Mouse (Mus musculus): ENCODE measurements around the gene Tango6. TPM values are rescaled to one million over a fixed set of nuclear protein-coding genes. Genes with fewer than 3 reads are reported as not detected.
"Not testable (repeated sequence)": the region's sequence is repeated elsewhere in the genome, so short reads cannot be mapped to it uniquely, and the experiment has no call there.

Tango6 gene
- polyA plus RNA-seq, 1 experiment: 6.9 TPM

GRCm38 (mm10) chr8:106789623-106790022 lies 106.8 kb downstream of the Tango6 start:
- H3K79me2 ChIP-seq (ENCODE audit: control insufficient read depth, insufficient read depth): no peaks in the 10 kb centered on the region
- H3K27me3 ChIP-seq (ENCODE audit: control insufficient read depth, insufficient read depth, insufficient read length): no peaks in the 10 kb centered on the region
- TF ChIP-seq CEBPB (IDR thresholded peaks at IDR 0.05; ENCODE audit: insufficient read depth, poor library complexity, severe bottlenecking): no peak
- no peak for TF ChIP-seq TCF12 (IDR thresholded peaks at IDR 0.05; ENCODE audit: insufficient read depth, poor library complexity, severe bottlenecking)
- no peak for TF ChIP-seq MYOG (IDR thresholded peaks at IDR 0.05; ENCODE audit: control insufficient read depth in 1 of 3, insufficient read depth in 1 of 3, insufficient read length in 2 of 3, low read depth in 2 of 3)
- no peak for TF ChIP-seq E2F4 (IDR thresholded peaks at IDR 0.05; ENCODE audit: insufficient read depth)
- no peak for TF ChIP-seq SRF (IDR thresholded peaks at IDR 0.05; ENCODE audit: control insufficient read depth, insufficient read length, low read depth)
- TF ChIP-seq MYOD1 (IDR thresholded peaks at IDR 0.05; ENCODE audit: control insufficient read depth in 1 of 3, insufficient read length in 2 of 3, low read depth in 2 of 3): no peak
- no peak for TF ChIP-seq REST (IDR thresholded peaks at IDR 0.05; ENCODE audit: insufficient read depth, insufficient read length)
- no peak for TF ChIP-seq POLR2A (IDR thresholded peaks at IDR 0.05; ENCODE audit: insufficient read length, low read depth)
- no peaks in the 10 kb centered on the region for H3K36me3 ChIP-seq (ENCODE audit: control insufficient read depth, insufficient read depth)
- no peak overlapping the region for H3K4me3 ChIP-seq
- H3ac ChIP-seq (ENCODE audit: control insufficient read depth, insufficient read length): no peak overlapping the region
- no peak overlapping the region for H3K4me2 ChIP-seq (ENCODE audit: low read depth)

- Histone ChIP-seq H3K4me2 (ENCODE audit: low read depth) (no peak overlapping the region), H3K27me3 (ENCODE audit: control insufficient read depth, insufficient read depth, insufficient read length) (no peaks in the 10 kb centered on the region), H3K36me3 (ENCODE audit: control insufficient read depth, insufficient read depth) (no peaks in the 10 kb centered on the region), H3K4me3 (no peak overlapping the region), H3K79me2 (ENCODE audit: control insufficient read depth, insufficient read depth) (no peaks in the 10 kb centered on the region), H3ac (ENCODE audit: control insufficient read depth, insufficient read length) (no peak overlapping the region)
- TF ChIP-seq MAX (IDR thresholded peaks at IDR 0.05; ENCODE audit: low read depth) (no peak), MYOG (IDR thresholded peaks at IDR 0.05; ENCODE audit: control insufficient read depth in 1 of 3, insufficient read depth in 1 of 3, insufficient read length in 2 of 3, low read depth in 2 of 3) (no peak), CEBPB (IDR thresholded peaks at IDR 0.05; ENCODE audit: insufficient read depth, poor library complexity, severe bottlenecking) (no peak), TCF3 (IDR thresholded peaks at IDR 0.05; ENCODE audit: insufficient read length, low read depth) (no peak), POLR2AphosphoS2 (IDR thresholded peaks at IDR 0.05; ENCODE audit: insufficient read length, low read depth) (no peak), TCF12 (IDR thresholded peaks at IDR 0.05; ENCODE audit: insufficient read depth, poor library complexity, severe bottlenecking) (no peak), MYOD1 (IDR thresholded peaks at IDR 0.05; ENCODE audit: control insufficient read depth in 1 of 3, insufficient read length in 2 of 3, low read depth in 2 of 3) (no peak), E2F4 (IDR thresholded peaks at IDR 0.05; ENCODE audit: insufficient read depth) (no peak), USF1 (IDR thresholded peaks at IDR 0.05; ENCODE audit: low read depth) (no peak), REST (IDR thresholded peaks at IDR 0.05; ENCODE audit: insufficient read depth, insufficient read length) (no peak), SRF (IDR thresholded peaks at IDR 0.05; ENCODE audit: control insufficient read depth, insufficient read length, low read depth) (no peak), POLR2A (IDR thresholded peaks at IDR 0.05; ENCODE audit: insufficient read length, low read depth) (no peak)
Observed at GRCm38 (mm10) chr8:106794820-106795219, 112.0 kb downstream of the Tango6 start.

GRCm38 (mm10) chr8:106799821-106800220 lies 117.0 kb downstream of the Tango6 start:
- no peaks in the 10 kb centered on the region for H3K79me2 ChIP-seq (ENCODE audit: control insufficient read depth, insufficient read depth)
- no peaks in the 10 kb centered on the region for H3K27me3 ChIP-seq (ENCODE audit: control insufficient read depth, insufficient read depth, insufficient read length)
- H3K4me3 ChIP-seq: no peak overlapping the region
- no peak overlapping the region for H3K4me2 ChIP-seq (ENCODE audit: low read depth)
- TF ChIP-seq MYOD1 (IDR thresholded peaks at IDR 0.05; ENCODE audit: control insufficient read depth in 1 of 3, insufficient read length in 2 of 3, low read depth in 2 of 3): no peak
- H3ac ChIP-seq (ENCODE audit: control insufficient read depth, insufficient read length): no peak overlapping the region
- H3K36me3 ChIP-seq (ENCODE audit: control insufficient read depth, insufficient read depth): no peaks in the 10 kb centered on the region

- Histone ChIP-seq H3K36me3 (ENCODE audit: control insufficient read depth, insufficient read depth) (no peaks in the 10 kb centered on the region), H3K79me2 (ENCODE audit: control insufficient read depth, insufficient read depth) (no peaks in the 10 kb centered on the region), H3ac (ENCODE audit: control insufficient read depth, insufficient read length) (no peak overlapping the region), H3K4me2 (ENCODE audit: low read depth) (no peak overlapping the region), H3K4me3 (no peak overlapping the region), H3K27me3 (ENCODE audit: control insufficient read depth, insufficient read depth, insufficient read length) (no peaks in the 10 kb centered on the region)
- no peak for TF ChIP-seq E2F4 (IDR thresholded peaks at IDR 0.05; ENCODE audit: insufficient read depth)
- no peak for TF ChIP-seq POLR2A (IDR thresholded peaks at IDR 0.05; ENCODE audit: insufficient read length, low read depth)
- no peak for TF ChIP-seq MYOG (IDR thresholded peaks at IDR 0.05; ENCODE audit: control insufficient read depth in 1 of 3, insufficient read depth in 1 of 3, insufficient read length in 2 of 3, low read depth in 2 of 3)
- no peak for TF ChIP-seq USF1 (IDR thresholded peaks at IDR 0.05; ENCODE audit: low read depth)
- TF ChIP-seq REST (IDR thresholded peaks at IDR 0.05; ENCODE audit: insufficient read depth, insufficient read length): no peak
Observed at GRCm38 (mm10) chr8:106801261-106801660, 118.4 kb downstream of the Tango6 start.

- not testable (repeated sequence) for H3K27me3 ChIP-seq (ENCODE audit: control insufficient read depth, insufficient read depth, insufficient read length); H3K4me3 ChIP-seq; H3K79me2 ChIP-seq (ENCODE audit: control insufficient read depth, insufficient read depth); H3ac ChIP-seq (ENCODE audit: control insufficient read depth, insufficient read length); H3K4me2 ChIP-seq (ENCODE audit: low read depth); H3K36me3 ChIP-seq (ENCODE audit: control insufficient read depth, insufficient read depth)
Observed at GRCm38 (mm10) chr8:106802384-106803137, 119.7 kb downstream of the Tango6 start.
